Mouse (Mus musculus): ENCODE measurements around the gene Megf11. TPM values are rescaled to one million over a fixed set of nuclear protein-coding genes. Genes with fewer than 3 reads are reported as not detected.

The Megf11 gene
- polyA plus RNA-seq, 1 experiment from 2014 or later = 0.56 TPM

DNA sequence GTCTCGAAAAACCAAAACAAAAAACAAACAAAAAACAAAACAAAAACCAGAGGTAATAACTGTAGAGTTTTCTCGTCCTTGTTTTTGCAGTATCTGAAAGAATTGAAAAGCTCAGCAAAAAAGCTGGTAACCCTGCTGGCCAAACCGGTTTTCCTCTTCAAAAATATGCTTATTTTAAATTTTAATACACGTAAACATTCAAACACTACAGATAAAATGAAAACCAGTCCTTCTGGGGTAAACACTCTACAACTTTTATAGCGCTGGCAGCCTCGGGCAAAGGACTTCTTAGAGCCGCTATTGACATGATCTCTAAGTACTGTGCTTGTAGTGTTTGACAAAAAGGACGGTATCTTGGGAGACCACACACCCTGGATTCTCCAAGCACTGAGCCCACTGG is 43.8 kb upstream of the Megf11 start:
- Histone ChIP-seq H3K36me3 (ENCODE audit: insufficient read depth, low read length) (peaks cover 5% of the 10 kb centered on the region; the same call in 1 of the 2 replicates), H3K4me2 (replicated peaks; ENCODE audit: low read depth, low read length) (no peak overlapping the region; the same call in 1 of the 2 replicates), H3K9ac (replicated peaks; ENCODE audit: low read depth) (no peak overlapping the region), H3K4me1 (ENCODE audit: insufficient read depth, low read depth, low read length) (no peaks in the 10 kb centered on the region), H3K4me3 (ENCODE audit: low read depth, low read length) (no peak overlapping the region), H3K9me3 (ENCODE audit: low read length) (no peaks in the 10 kb centered on the region), H3K27ac (ENCODE audit: low read length) (no peak overlapping the region), H3K27me3 (replicated peaks; ENCODE audit: insufficient read depth, low read length) (no peaks in the 10 kb centered on the region)
- DNase-seq (ENCODE audit: low spot score) = peak; percentile 53
- TF ChIP-seq EP300 (IDR thresholded peaks at IDR 0.05) (peak; percentile 37; the same call in 1 of the 2 replicates), CTCF (IDR thresholded peaks at IDR 0.05) (no peak)
- no peak for ATAC-seq
- WGBS = 47% methylated on average over 8 of the region's 8 CpGs

- H3K4me1 ChIP-seq (ENCODE audit: insufficient read depth, low read depth, low read length) = no peaks in the 10 kb centered on the region
- TF ChIP-seq CTCF (IDR thresholded peaks at IDR 0.05) = no peak
- no peak for TF ChIP-seq EP300 (IDR thresholded peaks at IDR 0.05)
- no peaks in the 10 kb centered on the region for H3K27me3 ChIP-seq (replicated peaks; ENCODE audit: insufficient read depth, low read length)
- H3K9ac ChIP-seq (replicated peaks; ENCODE audit: low read depth) = no peak overlapping the region
- DNase-seq (ENCODE audit: low spot score) (no peak), ATAC-seq (no peak)
- no peak overlapping the region for H3K4me2 ChIP-seq (replicated peaks; ENCODE audit: low read depth, low read length)
- H3K4me3 ChIP-seq (ENCODE audit: low read depth, low read length) = no peak overlapping the region
- H3K27ac ChIP-seq (ENCODE audit: low read length) = no peak overlapping the region
- 82% methylated on average over 2 of the region's 2 CpGs for WGBS
- no peaks in the 10 kb centered on the region for H3K9me3 ChIP-seq (ENCODE audit: low read length)
- H3K36me3 ChIP-seq (ENCODE audit: insufficient read depth, low read length) = no peaks in the 10 kb centered on the region
Measured at GRCm38 (mm10) chr9:64343656-64344055, 41.8 kb upstream of the Megf11 start.

GRCm38 (mm10) chr9:64345931-64346330 is 39.5 kb upstream of the Megf11 start:
- WGBS = 60% methylated on average over 5 of the region's 5 CpGs
- no peaks in the 10 kb centered on the region for H3K36me3 ChIP-seq (ENCODE audit: insufficient read depth, low read length)
- H3K4me2 ChIP-seq (replicated peaks; ENCODE audit: low read depth, low read length) = no peak overlapping the region
- ATAC-seq (no peak), DNase-seq (ENCODE audit: low spot score) (no peak)
- no peaks in the 10 kb centered on the region for H3K4me1 ChIP-seq (ENCODE audit: insufficient read depth, low read depth, low read length)
- no peaks in the 10 kb centered on the region for H3K9me3 ChIP-seq (ENCODE audit: low read length)
- H3K27me3 ChIP-seq (replicated peaks; ENCODE audit: insufficient read depth, low read length) = no peaks in the 10 kb centered on the region
- TF ChIP-seq EP300 (IDR thresholded peaks at IDR 0.05) (no peak), CTCF (IDR thresholded peaks at IDR 0.05) (no peak)
- no peak overlapping the region for H3K27ac ChIP-seq (ENCODE audit: low read length)
- H3K9ac ChIP-seq (replicated peaks; ENCODE audit: low read depth) = no peak overlapping the region
- no peak overlapping the region for H3K4me3 ChIP-seq (ENCODE audit: low read depth, low read length)

- no peaks in the 10 kb centered on the region for H3K9me3 ChIP-seq (ENCODE audit: low read length)
- no peak overlapping the region for H3K4me2 ChIP-seq (replicated peaks; ENCODE audit: low read depth, low read length)
- H3K27ac ChIP-seq (ENCODE audit: low read length) = no peak overlapping the region
- no peak overlapping the region for H3K4me3 ChIP-seq (ENCODE audit: low read depth, low read length)
- DNase-seq (ENCODE audit: low spot score) = peak; percentile 68
- peak; percentile 74 for TF ChIP-seq CTCF (IDR thresholded peaks at IDR 0.05)
- TF ChIP-seq EP300 (IDR thresholded peaks at IDR 0.05) = peak; percentile 34; the same call in 1 of the 2 replicates
- no peaks in the 10 kb centered on the region for H3K36me3 ChIP-seq (ENCODE audit: insufficient read depth, low read length)
- no peaks in the 10 kb centered on the region for H3K27me3 ChIP-seq (replicated peaks; ENCODE audit: insufficient read depth, low read length)
- no peak overlapping the region for H3K9ac ChIP-seq (replicated peaks; ENCODE audit: low read depth)
- ATAC-seq = no peak
- WGBS = 0% methylated on average over 1 of the region's 1 CpGs
- no peaks in the 10 kb centered on the region for H3K4me1 ChIP-seq (ENCODE audit: insufficient read depth, low read depth, low read length)
Measured at GRCm38 (mm10) chr9:64347377-64347776, 38.0 kb upstream of the Megf11 start.

DNA sequence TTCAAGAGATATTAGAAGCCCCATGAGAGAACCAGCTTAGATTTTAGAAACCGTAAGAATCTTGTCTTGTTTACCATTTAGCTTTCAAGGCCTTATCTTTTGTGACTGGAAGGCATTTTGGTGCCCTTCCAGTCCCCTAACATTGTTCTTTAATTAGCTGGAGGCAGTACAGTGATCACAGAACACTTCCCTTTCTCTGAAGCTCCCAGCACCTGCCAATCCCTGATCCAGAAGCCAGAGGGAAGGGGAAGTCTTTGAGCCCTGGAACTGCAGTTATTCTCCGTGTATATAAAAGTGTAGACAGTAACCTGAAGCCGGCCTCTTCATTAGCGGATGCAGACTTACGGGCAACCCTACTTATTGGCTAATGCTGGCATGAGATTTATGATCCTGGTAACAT is 35.9 kb upstream of the Megf11 start:
- ATAC-seq = no peak
- Histone ChIP-seq H3K4me2 (replicated peaks; ENCODE audit: low read depth, low read length) (no peak overlapping the region), H3K27me3 (replicated peaks; ENCODE audit: insufficient read depth, low read length) (no peaks in the 10 kb centered on the region), H3K27ac (ENCODE audit: low read length) (no peak overlapping the region), H3K4me3 (ENCODE audit: low read depth, low read length) (no peak overlapping the region), H3K36me3 (ENCODE audit: insufficient read depth, low read length) (no peaks in the 10 kb centered on the region), H3K9ac (replicated peaks; ENCODE audit: low read depth) (no peak overlapping the region), H3K9me3 (ENCODE audit: low read length) (no peaks in the 10 kb centered on the region), H3K4me1 (ENCODE audit: insufficient read depth, low read depth, low read length) (no peaks in the 10 kb centered on the region)
- DNase-seq (ENCODE audit: low spot score) = no peak
- TF ChIP-seq EP300 (IDR thresholded peaks at IDR 0.05) (no peak), CTCF (IDR thresholded peaks at IDR 0.05) (no peak)
- WGBS = 45% methylated on average over 5 of the region's 5 CpGs

- H3K4me1 ChIP-seq (ENCODE audit: insufficient read depth, low read depth, low read length) = no peaks in the 10 kb centered on the region
- no peak overlapping the region for H3K27ac ChIP-seq (ENCODE audit: low read length)
- no peaks in the 10 kb centered on the region for H3K36me3 ChIP-seq (ENCODE audit: insufficient read depth, low read length)
- no peak for ATAC-seq
- H3K4me2 ChIP-seq (replicated peaks; ENCODE audit: low read depth, low read length) = no peak overlapping the region
- peak; percentile 11 for DNase-seq (ENCODE audit: low spot score)
- H3K9ac ChIP-seq (replicated peaks; ENCODE audit: low read depth) = no peak overlapping the region
- TF ChIP-seq EP300 (IDR thresholded peaks at IDR 0.05) (no peak), CTCF (IDR thresholded peaks at IDR 0.05) (peak; percentile 64)
- no peaks in the 10 kb centered on the region for H3K27me3 ChIP-seq (replicated peaks; ENCODE audit: insufficient read depth, low read length)
- 33% methylated on average over 3 of the region's 3 CpGs for WGBS
- H3K9me3 ChIP-seq (ENCODE audit: low read length) = no peaks in the 10 kb centered on the region
- no peak overlapping the region for H3K4me3 ChIP-seq (ENCODE audit: low read depth, low read length)
Measured at GRCm38 (mm10) chr9:64351191-64351590, 34.2 kb upstream of the Megf11 start.

GRCm38 (mm10) chr9:64355627-64356026 is 29.8 kb upstream of the Megf11 start:
- no peak overlapping the region for H3K27ac ChIP-seq (ENCODE audit: low read length)
- H3K4me1 ChIP-seq (ENCODE audit: insufficient read depth, low read depth, low read length) = no peaks in the 10 kb centered on the region
- 78% methylated on average over 7 of the region's 7 CpGs for WGBS
- no peaks in the 10 kb centered on the region for H3K36me3 ChIP-seq (ENCODE audit: insufficient read depth, low read length)
- DNase-seq (ENCODE audit: low spot score) = no peak
- H3K4me3 ChIP-seq (ENCODE audit: low read depth, low read length) = no peak overlapping the region
- no peaks in the 10 kb centered on the region for H3K9me3 ChIP-seq (ENCODE audit: low read length)
- H3K27me3 ChIP-seq (replicated peaks; ENCODE audit: insufficient read depth, low read length) = no peaks in the 10 kb centered on the region
- TF ChIP-seq CTCF (IDR thresholded peaks at IDR 0.05) = no peak
- TF ChIP-seq EP300 (IDR thresholded peaks at IDR 0.05) = no peak
- no peak for ATAC-seq
- H3K4me2 ChIP-seq (replicated peaks; ENCODE audit: low read depth, low read length) = no peak overlapping the region
- no peak overlapping the region for H3K9ac ChIP-seq (replicated peaks; ENCODE audit: low read depth)
